Mouse (Mus musculus) gastrocnemius, adult 2 months (tissue): Measurements from ENCODE around the gene Serpina5. TPM values are rescaled to one million over a fixed set of nuclear protein-coding genes. Genes with fewer than 3 reads are reported as not detected.

Experiments
- DNase-seq: peaks from one replicate; pipeline ENCODE4 v3.0.0; 2022
- H3K27ac ChIP-seq: fragments of 200-600 bp; 2 replicates; pipeline ENCODE4 v1.8.1; 2022; ENCODE audit warnings: mild to moderate bottlenecking
- H3K4me3 ChIP-seq: fragments of 200-600 bp; 2 replicates; pipeline ENCODE4 v1.8.1; 2022; ENCODE audit warnings: mild to moderate bottlenecking, moderate library complexity
- CTCF ChIP-seq: fragments of 200-600 bp; IDR thresholded peaks from 2 replicates; pipeline ENCODE4 v1.8.1; 2022; ENCODE audit warnings: antibody characterized with exemption, mild to moderate bottlenecking, moderate library complexity
- intact Hi-C: fragments of 180-260 bp; cut with DNase I; formaldehyde crosslinking; loops from one replicate; pipeline ENCODE4 v1.15.1; 2025
- long read RNA-seq, 2 experiments: library from polyadenylated mRNA; stranded (forward); transcript quantifications; one replicate each; pipeline ENCODE4 v2.0.0; 2021
- total RNA-seq, 2 experiments: library from RNA; stranded (reverse); gene quantifications; 2 replicates each; pipeline ENCODE4 v1.2.3; 2021

Gene Serpina5
- total RNA-seq, result not detected
- long read RNA-seq, experiment 1, result 0 reads
- long read RNA-seq, experiment 2, result 0 reads

GRCm38 (mm10) chr12:104100768-104101167, at the start of gene Serpina5:
Gene Serpina5, plus strand, starts transcription at chr12:104101113.
- no peak for DNase-seq
- intact Hi-C loops, result no loop called here
- TF ChIP-seq CTCF, result no peak

DNA sequence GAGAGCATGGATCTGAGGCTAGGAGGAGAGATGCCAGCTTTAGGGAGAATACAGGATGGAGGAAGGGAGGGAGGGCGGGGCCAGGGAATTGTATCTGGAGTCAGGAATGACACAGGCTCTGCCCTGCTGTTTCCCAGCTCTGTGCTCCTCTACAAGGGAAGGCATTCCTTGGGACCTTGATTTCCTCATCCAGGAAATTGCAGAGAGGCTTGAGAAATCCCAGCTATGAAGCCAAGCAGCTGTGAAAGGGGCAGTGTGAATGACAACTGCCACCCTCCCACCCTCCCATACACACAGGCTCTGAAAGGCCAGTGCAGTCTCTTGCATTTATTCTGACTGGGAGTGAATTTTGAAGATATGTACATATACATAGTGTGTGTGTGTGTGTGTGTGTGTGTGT, 46.9 kb upstream of the Serpina5 start:
- no peak overlapping the region for H3K4me3 ChIP-seq

More at GRCm38 (mm10) chr12:104100768-104101167, at the start of gene Serpina5:
- Histone ChIP-seq H3K4me3 (no peak within 1 kb of the TSS), H3K27ac (no peak within 1 kb of the TSS)

DNA sequence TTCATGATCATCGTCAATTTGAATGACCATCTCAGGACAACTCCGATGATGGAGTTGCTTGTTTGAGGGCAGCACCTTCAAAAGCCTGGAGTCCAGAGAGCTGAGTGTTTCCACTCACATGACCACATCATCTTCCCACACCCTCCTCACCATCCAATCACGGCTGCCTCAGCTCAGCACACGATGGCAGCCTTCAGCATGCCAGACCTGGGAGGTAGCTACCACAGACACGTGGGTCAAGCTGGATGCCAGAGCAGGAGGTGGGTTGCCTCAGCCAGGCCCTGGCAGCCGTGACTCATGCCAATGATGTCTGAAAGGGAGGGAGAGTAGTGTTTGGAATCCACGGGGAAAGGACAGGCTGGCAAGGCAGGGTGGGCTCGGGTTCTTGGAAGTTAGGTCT, 45.2 kb upstream of the Serpina5 start:
- no peak for TF ChIP-seq CTCF
- Histone ChIP-seq H3K27ac (no peak overlapping the region), H3K4me3 (no peak overlapping the region)
- DNase-seq, result no peak
- intact Hi-C loops, result no loop called here

More for the DNA sequence above, 46.9 kb upstream of the Serpina5 start:
- intact Hi-C loops, result no loop called here
- no peak overlapping the region for H3K27ac ChIP-seq
- no peak for TF ChIP-seq CTCF
- no peak for DNase-seq

GRCm38 (mm10) chr12:104057050-104057449, 43.9 kb upstream of the Serpina5 start:
- Histone ChIP-seq H3K27ac (no peak overlapping the region), H3K4me3 (no peak overlapping the region)
- DNase-seq, result no peak
- no peak for TF ChIP-seq CTCF
- intact Hi-C loops, result no loop called here

GRCm38 (mm10) chr12:104057531-104057930, 43.4 kb upstream of the Serpina5 start:
- intact Hi-C loops, result no loop called here
- no peak for DNase-seq
- Histone ChIP-seq H3K4me3 (no peak overlapping the region), H3K27ac (no peak overlapping the region)
- TF ChIP-seq CTCF, result no peak

GRCm38 (mm10) chr12:104060126-104060525, 40.8 kb upstream of the Serpina5 start:
- intact Hi-C loops, result no loop called here
- no peak for TF ChIP-seq CTCF
- Histone ChIP-seq H3K27ac (no peak overlapping the region), H3K4me3 (no peak overlapping the region)
- no peak for DNase-seq

- no peak overlapping the region for H3K27ac ChIP-seq
- no peak overlapping the region for H3K4me3 ChIP-seq
- DNase-seq, result no peak
- intact Hi-C loops, result no loop called here
- no peak for TF ChIP-seq CTCF
Observed at GRCm38 (mm10) chr12:104061862-104062261, 39.1 kb upstream of the Serpina5 start.

DNA sequence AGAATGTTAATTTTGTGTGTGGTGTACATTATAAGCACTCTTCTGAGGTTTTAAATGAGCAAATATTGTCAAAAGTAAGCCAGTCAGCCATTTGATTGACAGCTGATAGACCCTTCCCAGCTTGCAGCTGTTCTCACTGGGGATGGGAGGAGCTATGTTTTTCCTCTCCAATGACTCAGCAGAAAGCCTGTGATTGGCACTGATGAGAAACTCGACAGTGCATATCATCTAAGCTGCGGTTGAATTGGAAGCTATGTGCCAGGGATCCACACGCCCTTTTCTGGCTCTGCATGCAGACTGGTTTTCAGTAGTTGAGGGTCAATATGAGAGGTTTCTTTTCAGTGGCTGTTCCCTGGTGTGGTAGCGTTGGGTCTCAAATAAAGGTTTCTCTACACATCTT, 36.4 kb upstream of the Serpina5 start:
- TF ChIP-seq CTCF, result no peak
- no peak for DNase-seq
- H3K27ac ChIP-seq, result peak overlapping the region; percentile 12; the same call in 1 of the 2 replicates
- H3K4me3 ChIP-seq, result no peak overlapping the region
- intact Hi-C loops, result no loop called here

GRCm38 (mm10) chr12:104064996-104065395, 35.9 kb upstream of the Serpina5 start:
- TF ChIP-seq CTCF, result no peak
- H3K4me3 ChIP-seq, result no peak overlapping the region
- peak overlapping the region; percentile 24; the same call in 1 of the 2 replicates for H3K27ac ChIP-seq
- intact Hi-C loops, result no loop called here
- DNase-seq, result no peak

DNA sequence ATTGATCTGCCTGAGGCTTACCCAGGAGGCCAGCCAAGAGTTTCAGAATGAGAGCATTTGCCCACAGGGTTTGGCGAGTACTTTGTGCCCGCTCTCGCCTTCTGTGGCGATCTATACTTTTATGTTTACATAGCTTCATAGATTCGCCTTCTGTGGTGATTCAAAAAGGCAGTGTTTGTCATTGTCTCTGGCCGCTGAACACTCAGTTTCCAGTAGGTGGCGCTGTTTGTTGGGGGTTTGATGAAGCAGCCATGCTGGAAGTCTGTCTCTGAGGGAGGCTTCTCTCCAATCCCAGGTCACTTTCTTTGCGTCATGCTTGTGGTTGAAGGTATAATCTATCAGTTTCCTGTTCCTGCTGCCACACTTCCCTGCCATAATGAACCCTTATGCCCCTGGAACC, 34.7 kb upstream of the Serpina5 start:
- DNase-seq, result peak; percentile 52
- intact Hi-C loops, result no loop called here
- H3K4me3 ChIP-seq, result no peak overlapping the region
- peak; percentile 72 for TF ChIP-seq CTCF
- H3K27ac ChIP-seq, result no peak overlapping the region; the same call in 1 of the 2 replicates

DNA sequence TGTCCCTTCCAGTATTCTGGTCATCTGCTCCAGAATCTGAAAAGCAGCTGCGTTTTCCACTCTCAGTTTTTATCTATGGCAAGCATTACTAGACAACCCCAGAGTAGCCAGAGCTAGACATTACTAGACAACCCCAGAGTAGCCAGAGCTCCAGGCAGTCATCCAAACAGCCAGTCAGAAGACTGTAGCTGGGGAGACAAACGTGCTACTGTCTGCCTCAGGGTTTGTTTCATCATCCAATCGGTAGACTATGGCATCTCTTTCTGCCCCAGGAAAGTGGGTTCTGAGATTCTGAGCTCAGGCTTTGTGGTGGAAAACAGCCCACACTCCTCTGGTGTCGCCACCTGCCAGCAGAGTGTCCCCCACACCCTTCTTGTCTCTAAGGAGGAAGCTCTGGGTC, 33.4 kb upstream of the Serpina5 start:
- Histone ChIP-seq H3K27ac (peak overlapping the region; percentile 62), H3K4me3 (peak overlapping the region; percentile 67)
- no peak for TF ChIP-seq CTCF
- peak; percentile 56 for DNase-seq
- intact Hi-C loops, result no loop called here

DNA sequence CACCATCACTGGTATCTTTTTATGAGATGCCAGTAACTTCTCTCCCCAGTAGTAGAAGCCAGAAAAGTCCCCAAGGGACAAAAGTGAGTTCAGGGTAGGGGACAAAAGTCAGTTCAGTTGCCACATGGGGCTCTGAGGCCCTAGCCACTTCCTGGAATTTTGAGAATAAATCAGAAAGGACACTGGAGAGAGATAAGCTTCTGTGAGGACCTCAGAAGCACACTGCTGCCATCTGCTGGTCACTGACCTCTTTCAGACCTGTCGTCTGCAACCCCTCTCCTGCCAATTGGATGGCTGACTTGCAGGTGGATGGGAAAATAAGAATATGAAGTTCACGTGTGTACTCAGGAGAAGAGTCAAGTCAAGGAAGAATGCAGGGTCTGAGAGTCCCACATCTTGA, 31.3 kb upstream of the Serpina5 start:
- peak; percentile 77 for DNase-seq
- no peak overlapping the region for H3K4me3 ChIP-seq
- peak; percentile 86 for TF ChIP-seq CTCF
- no peak overlapping the region for H3K27ac ChIP-seq
- intact Hi-C loops, result loop anchor here (1.0 kb wide), 1 partner anchor 74 kb away; no protein-coding TSS in a partner anchor

- TF ChIP-seq CTCF, result no peak
- intact Hi-C loops, result no loop called here
- Histone ChIP-seq H3K27ac (no peak overlapping the region), H3K4me3 (no peak overlapping the region)
- no peak for DNase-seq
Observed at GRCm38 (mm10) chr12:104071708-104072107, 29.2 kb upstream of the Serpina5 start.

DNA sequence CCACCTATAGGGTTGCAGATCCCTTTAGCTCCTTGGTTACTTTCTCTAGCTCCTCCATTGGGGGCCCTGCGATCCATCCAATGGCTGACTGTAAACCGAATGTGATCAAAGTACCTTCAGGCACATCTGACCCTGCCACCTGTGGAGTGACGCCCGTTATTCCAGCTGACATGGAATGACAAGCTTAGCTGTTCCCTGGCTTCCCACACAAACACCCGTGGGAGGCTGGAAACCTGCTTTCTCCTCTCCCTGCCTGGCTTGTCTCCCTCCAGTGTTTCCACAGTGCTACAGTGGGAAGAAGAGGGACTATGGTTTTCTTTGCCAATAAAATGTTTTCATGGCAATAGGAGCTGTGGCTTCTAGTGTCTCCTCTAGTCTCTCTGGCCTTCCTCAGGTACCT, 28.6 kb upstream of the Serpina5 start:
- TF ChIP-seq CTCF, result no peak
- no peak overlapping the region for H3K4me3 ChIP-seq
- no peak overlapping the region for H3K27ac ChIP-seq
- DNase-seq, result no peak
- intact Hi-C loops, result no loop called here
